Mouse (Mus musculus): ENCODE results near the gene Brd9.

GRCm38 (mm10) chr13:73897561-73897960 is 40.0 kb upstream of the Brd9 start:
- no peak for TF ChIP-seq CTCF (IDR thresholded peaks at IDR 0.05; ENCODE audit: low read depth, low read length)
- TF ChIP-seq POLR2A (IDR thresholded peaks at IDR 0.05; ENCODE audit: insufficient read depth, low read length), result no peak
- TF ChIP-seq EP300 (IDR thresholded peaks at IDR 0.05; ENCODE audit: insufficient read depth, low read depth, low read length), result no peak
